Mouse (Mus musculus) bone marrow, adult 2 months (tissue): ENCODE data around the gene Enpp3. TPM values are rescaled to one million over a fixed set of nuclear protein-coding genes. Genes with fewer than 3 reads are reported as not detected.

Source experiments
- H3K27ac ChIP-seq: fragments of 200-500 bp; 2 replicates; pipeline ENCODE4 v1.5.1; 2012; ENCODE audit warnings: low read depth, mild to moderate bottlenecking, control low read depth, inconsistent platforms, low read length; ENCODE audit not compliant: control insufficient read depth, poor library complexity, insufficient read depth
- H3K4me1 ChIP-seq: fragments of 200-500 bp; 2 replicates; pipeline ENCODE4 v1.6.1; 2011; ENCODE audit warnings: low read length; ENCODE audit not compliant: control insufficient read depth, insufficient read depth
- H3K4me3 ChIP-seq: fragments of 200-500 bp; replicated peaks from 2 replicates; pipeline ENCODE3; 2011; ENCODE audit warnings: mild to moderate bottlenecking, low read depth, low read length, control low read depth; ENCODE audit not compliant: control insufficient read depth
- CTCF ChIP-seq: fragments of 200-500 bp; IDR thresholded peaks from 2 replicates; pipeline ENCODE4 v1.5.1; 2011; ENCODE audit warnings: low read length, control low read depth; ENCODE audit not compliant: control insufficient read depth, insufficient read depth
- POLR2A ChIP-seq: fragments of 200-500 bp; IDR thresholded peaks from 2 replicates; pipeline ENCODE4 v1.6.1; 2011; ENCODE audit warnings: low read depth, mild to moderate bottlenecking, control low read depth, low read length, borderline replicate concordance; ENCODE audit not compliant: control insufficient read depth
- WGBS: fragments of 180-500 bp; shearing (Covaris S2); methylation state at CpG from one replicate; pipeline ENCODE4 v1.1.7; 2018; 5-methylcytosine and 5-hydroxymethylcytosine counted together
- polyA plus RNA-seq: library from polyadenylated mRNA; stranded (reverse); fragments of >200 nt; gene quantifications from 2 replicates; pipeline ENCODE4 v1.2.4, GENCODE M21; 2011; ENCODE audit warnings: low replicate concordance; ENCODE audit not compliant: missing spikeins, insufficient read depth, insufficient read length

Enpp3 gene
- polyA plus RNA-seq: 2.9 and 4.3 TPM in 2 replicates

- Histone ChIP-seq H3K4me3 (no peak within 1 kb of the TSS), H3K27ac (no peak within 1 kb of the TSS), H3K4me1 (no peaks in the 10 kb centered on the region; the same call in 1 of the 2 replicates)
- 80% methylated on average over 1 of the region's 1 CpGs for WGBS
- TF ChIP-seq POLR2A: no peak
- TF ChIP-seq CTCF: no peak
Measured at GRCm38 (mm10) chr10:24842676-24843075, at the start of gene Enpp3. Enpp3 (minus strand) TSS chr10:24842823.

DNA sequence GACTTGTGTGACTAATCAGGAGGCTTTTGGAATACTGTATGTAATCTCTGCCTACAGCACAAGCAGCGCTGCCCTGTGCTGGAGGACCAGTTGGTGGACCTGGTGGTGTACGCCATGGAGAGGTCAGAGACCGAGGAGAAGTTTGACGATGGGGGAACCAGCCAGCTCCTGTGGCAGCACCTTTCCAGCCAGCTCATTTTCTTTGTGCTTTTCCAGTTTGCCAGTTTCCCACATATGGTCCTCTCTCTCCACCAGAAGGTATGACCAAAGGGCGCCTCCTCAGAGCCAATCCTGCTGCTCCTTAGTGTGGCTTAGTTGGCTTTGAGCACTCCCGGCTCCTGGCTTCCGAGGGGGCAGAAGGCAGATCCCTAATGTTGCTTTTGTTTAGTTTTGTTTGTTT is 45.7 kb upstream of the Enpp3 start:
- WGBS: 89% methylated on average over 7 of the region's 7 CpGs
- H3K4me1 ChIP-seq: no peaks in the 10 kb centered on the region

DNA sequence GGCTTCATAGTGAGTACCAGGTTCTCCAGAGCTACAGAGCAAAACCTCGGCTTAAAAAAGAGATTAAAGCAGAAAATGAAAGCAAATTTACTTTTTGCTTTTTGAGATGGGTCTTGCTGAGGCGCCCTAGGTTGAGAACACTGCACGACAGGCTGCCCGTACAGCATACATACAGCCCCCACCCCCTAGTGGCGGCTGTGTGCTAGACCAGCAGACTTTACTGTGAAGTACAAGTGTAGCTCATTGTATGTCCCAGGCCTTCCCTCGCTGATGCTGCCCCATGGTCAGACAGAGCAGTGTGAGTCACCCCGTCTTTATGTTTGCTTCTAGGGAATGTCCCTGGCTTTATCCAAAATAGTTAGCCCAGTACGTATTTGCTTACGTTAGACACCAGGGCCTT is 43.4 kb upstream of the Enpp3 start:
- Histone ChIP-seq H3K4me1 (no peaks in the 10 kb centered on the region), H3K4me3 (no peak overlapping the region), H3K27ac (no peak overlapping the region)
- TF ChIP-seq POLR2A (no peak), CTCF (no peak)
- WGBS: 87% methylated on average over 9 of the region's 9 CpGs

More for the DNA sequence above, 45.7 kb upstream of the Enpp3 start:
- TF ChIP-seq POLR2A (no peak), CTCF (no peak)
- Histone ChIP-seq H3K27ac (no peak overlapping the region), H3K4me3 (no peak overlapping the region)

- no peak overlapping the region for H3K27ac ChIP-seq
- H3K4me1 ChIP-seq: no peaks in the 10 kb centered on the region
- WGBS: 83% methylated on average over 4 of the region's 4 CpGs
- H3K4me3 ChIP-seq: no peak overlapping the region
- TF ChIP-seq POLR2A (no peak), CTCF (peak; percentile 33; the same call in 1 of the 2 replicates)
Measured at GRCm38 (mm10) chr10:24873624-24874023, 31.0 kb upstream of the Enpp3 start.

DNA sequence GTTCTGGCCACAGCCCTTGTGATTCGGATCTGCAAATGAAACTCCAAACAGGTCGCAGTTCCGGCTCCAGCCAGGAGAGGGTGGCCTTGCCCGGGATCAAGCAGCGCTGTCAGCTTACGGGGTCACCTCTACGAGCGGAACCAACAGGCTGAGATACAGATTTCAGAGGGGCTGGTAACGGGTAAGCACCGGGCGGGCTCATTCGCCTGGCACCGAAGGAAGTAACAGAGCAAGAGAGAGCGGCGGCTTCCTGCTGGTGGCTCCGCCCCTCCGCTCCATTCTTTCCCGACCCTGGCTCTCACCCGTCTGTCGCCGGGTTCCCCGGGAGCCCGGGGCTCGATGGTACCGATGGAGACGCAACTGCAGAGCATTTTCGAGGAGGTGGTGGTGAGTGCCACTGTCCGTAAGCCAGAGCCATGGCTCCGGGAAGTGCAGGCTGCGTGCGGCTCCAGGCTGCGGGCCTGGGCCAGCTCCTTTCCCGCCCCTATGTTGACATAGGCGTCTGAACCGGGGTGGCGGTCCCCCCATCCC is 27.2 kb upstream of the Enpp3 start, which contains the start of gene Med23:
Gene Med23 (plus strand): TSS at position 227 of the 531 bp plus-strand sequence.
- Histone ChIP-seq H3K4me1 (no peaks in the 10 kb centered on the region), H3K27ac (no peak within 1 kb of the TSS), H3K4me3 (peak within 1 kb of the TSS; percentile 96)
- WGBS: under 1% methylated on average over 36 of the region's 36 CpGs
- peak; percentile 90 for TF ChIP-seq CTCF
- peak; percentile 67; the same call in 1 of the 2 replicates for TF ChIP-seq POLR2A

DNA sequence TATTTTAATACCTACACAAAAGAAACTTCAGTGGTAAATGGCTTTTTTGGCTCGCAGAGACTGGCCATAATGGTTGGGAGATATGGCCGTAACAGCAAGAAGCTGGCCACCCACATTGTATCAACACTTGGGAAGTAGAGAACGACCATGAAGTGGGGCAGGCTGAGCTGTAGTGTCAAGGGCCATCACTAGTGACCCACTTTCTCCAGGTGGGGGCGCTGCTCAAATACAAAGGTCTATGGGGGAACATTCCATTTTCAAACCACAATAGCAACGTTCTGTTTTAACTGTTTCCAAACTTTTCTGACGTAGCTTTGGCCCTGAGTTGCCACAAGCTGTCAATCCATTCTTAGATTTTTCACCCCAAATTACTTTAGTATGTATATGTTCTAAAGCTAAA is 21.8 kb upstream of the Enpp3 start:
- TF ChIP-seq POLR2A: no peak
- peak; percentile 19; the same call in 1 of the 2 replicates for TF ChIP-seq CTCF
- H3K27ac ChIP-seq: no peak overlapping the region
- no peaks in the 10 kb centered on the region for H3K4me1 ChIP-seq
- 64% methylated on average over 6 of the region's 6 CpGs for WGBS
- no peak overlapping the region for H3K4me3 ChIP-seq

DNA sequence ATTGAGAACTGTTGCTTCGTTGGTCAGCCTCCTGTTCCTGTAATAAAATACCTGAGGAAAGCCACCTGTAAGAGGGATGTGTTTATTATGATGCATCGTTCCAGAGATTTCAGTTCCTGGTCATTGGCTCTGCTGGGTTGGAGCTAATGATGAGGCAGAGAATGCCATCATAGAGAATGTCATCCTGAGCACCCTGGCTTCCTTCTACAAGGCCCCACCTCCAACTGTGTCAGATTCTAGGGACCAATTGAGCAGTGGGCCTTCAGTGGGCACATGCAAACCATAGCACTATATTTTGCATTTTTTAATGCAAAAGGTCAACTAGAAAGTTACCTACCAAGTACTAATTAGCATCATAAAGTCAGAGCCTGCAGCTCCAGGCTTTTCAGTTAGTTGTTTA is 20.5 kb upstream of the Enpp3 start:
- Histone ChIP-seq H3K27ac (no peak overlapping the region), H3K4me1 (no peaks in the 10 kb centered on the region), H3K4me3 (no peak overlapping the region)
- no peak for TF ChIP-seq CTCF
- TF ChIP-seq POLR2A: no peak
- 83% methylated on average over 2 of the region's 2 CpGs for WGBS

DNA sequence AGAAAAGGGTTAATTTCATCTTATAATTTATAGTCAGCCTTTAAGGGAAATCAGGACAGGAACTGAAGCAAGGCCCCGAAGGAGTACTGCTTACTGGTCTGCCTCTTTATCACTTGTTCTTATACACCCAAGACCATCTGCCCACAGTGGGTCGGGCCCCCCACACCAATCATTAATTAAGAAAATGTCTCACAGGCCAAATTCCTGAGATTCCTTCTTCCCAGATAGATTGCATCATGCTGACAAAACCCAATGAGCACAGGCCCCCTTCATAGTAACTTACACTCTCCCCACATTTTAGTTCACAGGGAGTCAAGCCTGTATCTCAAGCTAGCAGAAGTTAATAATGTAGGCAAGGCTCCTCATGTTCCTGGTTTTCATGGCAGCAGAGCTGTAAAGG is 625 bp downstream of the Enpp3 start:
- TF ChIP-seq POLR2A (no peak), CTCF (no peak)
- H3K4me3 ChIP-seq: no peak overlapping the region
- no peak overlapping the region for H3K27ac ChIP-seq
- WGBS: 62% methylated on average over 2 of the region's 2 CpGs
- no peaks in the 10 kb centered on the region; the same call in 1 of the 2 replicates for H3K4me1 ChIP-seq

- TF ChIP-seq CTCF (no peak), POLR2A (no peak)
- H3K27ac ChIP-seq: no peak overlapping the region
- no peaks in the 10 kb centered on the region; the same call in 1 of the 2 replicates for H3K4me1 ChIP-seq
- H3K4me3 ChIP-seq: no peak overlapping the region
- WGBS: 85% methylated on average over 4 of the region's 4 CpGs
Measured at GRCm38 (mm10) chr10:24840795-24841194, 1.8 kb downstream of the Enpp3 start.
